Mouse (Mus musculus): ENCODE data around the gene Nwd2. TPM values are rescaled to one million over a fixed set of nuclear protein-coding genes. Genes with fewer than 3 reads are reported as not detected.

Gene Nwd2
- polyA plus RNA-seq (2015; fragmentation: Nextera tagmentation; extraction: Ambion mirVana) = 0.23 TPM in 2 replicates

GRCm38 (mm10) chr5:63649070-63649532 lies at the start of gene Nwd2:
TSS of gene Nwd2 (plus strand) at chr5:63649102.
- Histone ChIP-seq H3K4me2 (ENCODE audit: low read depth, low read length) (peak within 1 kb of the TSS; percentile 68), H3K36me3 (ENCODE audit: control insufficient read depth, insufficient read depth, low read length) (no peaks in the 10 kb centered on the region), H3K9ac (ENCODE audit: low read depth, low read length) (peak within 1 kb of the TSS; percentile 40; the same call in 1 of the 2 replicates), H3K9me3 (ENCODE audit: control insufficient read depth, low read length) (no peaks in the 10 kb centered on the region), H3K4me3 (ENCODE audit: low read length) (peak within 1 kb of the TSS; percentile 49), H3K27me3 (replicated peaks; ENCODE audit: control insufficient read depth, insufficient read depth, low read length) (peaks cover 31% of the 10 kb centered on the region), H3K4me1 (ENCODE audit: control insufficient read depth, insufficient read depth, low read length) (0 out of 2 replicates have a peak, but pooled peaks cover 3% of the 10 kb centered on the region), H3K27ac (ENCODE audit: low read length) (no peak within 1 kb of the TSS)
- ATAC-seq = no peak
- 2% methylated on average over 29 of the region's 29 CpGs for WGBS

GRCm38 (mm10) chr5:63607447-63607846 lies 41.5 kb upstream of the Nwd2 start:
- Histone ChIP-seq H3K4me1 (ENCODE audit: control insufficient read depth, insufficient read depth, low read length) (no peaks in the 10 kb centered on the region), H3K27ac (ENCODE audit: low read length) (no peak overlapping the region), H3K4me2 (ENCODE audit: low read depth, low read length) (no peak overlapping the region), H3K9ac (ENCODE audit: low read depth, low read length) (no peak overlapping the region), H3K4me3 (ENCODE audit: low read length) (no peak overlapping the region), H3K36me3 (ENCODE audit: control insufficient read depth, insufficient read depth, low read length) (no peaks in the 10 kb centered on the region), H3K27me3 (replicated peaks; ENCODE audit: control insufficient read depth, insufficient read depth, low read length) (no peaks in the 10 kb centered on the region), H3K9me3 (ENCODE audit: control insufficient read depth, low read length) (no peaks in the 10 kb centered on the region)
- WGBS = 71% methylated on average over 2 of the region's 2 CpGs
- no peak for ATAC-seq

GRCm38 (mm10) chr5:63616792-63617668 lies 31.9 kb upstream of the Nwd2 start:
- Histone ChIP-seq H3K9ac (ENCODE audit: low read depth, low read length) (no peak overlapping the region), H3K4me3 (ENCODE audit: low read length) (no peak overlapping the region), H3K4me1 (ENCODE audit: control insufficient read depth, insufficient read depth, low read length) (no peaks in the 10 kb centered on the region), H3K36me3 (ENCODE audit: control insufficient read depth, insufficient read depth, low read length) (no peaks in the 10 kb centered on the region), H3K9me3 (ENCODE audit: control insufficient read depth, low read length) (no peaks in the 10 kb centered on the region), H3K4me2 (ENCODE audit: low read depth, low read length) (no peak overlapping the region), H3K27ac (ENCODE audit: low read length) (no peak overlapping the region), H3K27me3 (replicated peaks; ENCODE audit: control insufficient read depth, insufficient read depth, low read length) (no peaks in the 10 kb centered on the region)
- no peak for ATAC-seq
- WGBS = 71% methylated on average over 3 of the region's 3 CpGs

- WGBS = 63% methylated on average over 3 of the region's 3 CpGs
- no peak overlapping the region for H3K27ac ChIP-seq (ENCODE audit: low read length)
- no peaks in the 10 kb centered on the region for H3K27me3 ChIP-seq (replicated peaks; ENCODE audit: control insufficient read depth, insufficient read depth, low read length)
- no peak for ATAC-seq
- no peak overlapping the region for H3K4me3 ChIP-seq (ENCODE audit: low read length)
- no peaks in the 10 kb centered on the region for H3K4me1 ChIP-seq (ENCODE audit: control insufficient read depth, insufficient read depth, low read length)
- no peak overlapping the region for H3K4me2 ChIP-seq (ENCODE audit: low read depth, low read length)
- no peak overlapping the region for H3K9ac ChIP-seq (ENCODE audit: low read depth, low read length)
- H3K36me3 ChIP-seq (ENCODE audit: control insufficient read depth, insufficient read depth, low read length) = no peaks in the 10 kb centered on the region
- H3K9me3 ChIP-seq (ENCODE audit: control insufficient read depth, low read length) = no peaks in the 10 kb centered on the region
Observed at GRCm38 (mm10) chr5:63624123-63624522, 24.8 kb upstream of the Nwd2 start.

GRCm38 (mm10) chr5:63627832-63628530 lies 20.9 kb upstream of the Nwd2 start:
- ATAC-seq = no peak
- WGBS = 93% methylated on average over 1 of the region's 1 CpGs
- no peak overlapping the region for H3K4me3 ChIP-seq (ENCODE audit: low read length)
- H3K4me1 ChIP-seq (ENCODE audit: control insufficient read depth, insufficient read depth, low read length) = no peaks in the 10 kb centered on the region
- H3K27me3 ChIP-seq (replicated peaks; ENCODE audit: control insufficient read depth, insufficient read depth, low read length) = no peaks in the 10 kb centered on the region
- H3K4me2 ChIP-seq (ENCODE audit: low read depth, low read length) = no peak overlapping the region
- H3K9me3 ChIP-seq (ENCODE audit: control insufficient read depth, low read length) = no peaks in the 10 kb centered on the region
- no peak overlapping the region for H3K9ac ChIP-seq (ENCODE audit: low read depth, low read length)
- no peak overlapping the region for H3K27ac ChIP-seq (ENCODE audit: low read length)
- no peaks in the 10 kb centered on the region for H3K36me3 ChIP-seq (ENCODE audit: control insufficient read depth, insufficient read depth, low read length)

- 60% methylated on average over 3 of the region's 3 CpGs for WGBS
- H3K36me3 ChIP-seq (ENCODE audit: control insufficient read depth, insufficient read depth, low read length) = no peaks in the 10 kb centered on the region
- no peak for ATAC-seq
- no peaks in the 10 kb centered on the region for H3K27me3 ChIP-seq (replicated peaks; ENCODE audit: control insufficient read depth, insufficient read depth, low read length)
- no peak overlapping the region for H3K9ac ChIP-seq (ENCODE audit: low read depth, low read length)
- H3K27ac ChIP-seq (ENCODE audit: low read length) = no peak overlapping the region
- no peaks in the 10 kb centered on the region for H3K9me3 ChIP-seq (ENCODE audit: control insufficient read depth, low read length)
- no peak overlapping the region for H3K4me3 ChIP-seq (ENCODE audit: low read length)
- no peaks in the 10 kb centered on the region for H3K4me1 ChIP-seq (ENCODE audit: control insufficient read depth, insufficient read depth, low read length)
- no peak overlapping the region for H3K4me2 ChIP-seq (ENCODE audit: low read depth, low read length)
Observed at GRCm38 (mm10) chr5:63628531-63628871, 20.4 kb upstream of the Nwd2 start.

GRCm38 (mm10) chr5:63634636-63635035 lies 14.3 kb upstream of the Nwd2 start:
- Histone ChIP-seq H3K36me3 (ENCODE audit: control insufficient read depth, insufficient read depth, low read length) (no peaks in the 10 kb centered on the region), H3K4me3 (ENCODE audit: low read length) (no peak overlapping the region), H3K9me3 (ENCODE audit: control insufficient read depth, low read length) (no peaks in the 10 kb centered on the region), H3K27me3 (replicated peaks; ENCODE audit: control insufficient read depth, insufficient read depth, low read length) (no peaks in the 10 kb centered on the region), H3K9ac (ENCODE audit: low read depth, low read length) (no peak overlapping the region), H3K4me2 (ENCODE audit: low read depth, low read length) (no peak overlapping the region), H3K4me1 (ENCODE audit: control insufficient read depth, insufficient read depth, low read length) (no peaks in the 10 kb centered on the region), H3K27ac (ENCODE audit: low read length) (no peak overlapping the region)
- 33% methylated on average over 2 of the region's 2 CpGs for WGBS
- no peak for ATAC-seq

GRCm38 (mm10) chr5:63648187-63648586 lies 715 bp upstream of the Nwd2 start:
- H3K4me3 ChIP-seq (ENCODE audit: low read length) = no peak overlapping the region
- 38% methylated on average over 2 of the region's 2 CpGs for WGBS
- H3K9ac ChIP-seq (ENCODE audit: low read depth, low read length) = no peak overlapping the region
- no peak for ATAC-seq
- no peak overlapping the region for H3K4me2 ChIP-seq (ENCODE audit: low read depth, low read length)
- 0 out of 2 replicates have a peak, but pooled peaks cover 3% of the 10 kb centered on the region for H3K4me1 ChIP-seq (ENCODE audit: control insufficient read depth, insufficient read depth, low read length)
- no peaks in the 10 kb centered on the region for H3K36me3 ChIP-seq (ENCODE audit: control insufficient read depth, insufficient read depth, low read length)
- H3K9me3 ChIP-seq (ENCODE audit: control insufficient read depth, low read length) = no peaks in the 10 kb centered on the region
- no peak overlapping the region for H3K27ac ChIP-seq (ENCODE audit: low read length)
- peaks cover 31% of the 10 kb centered on the region for H3K27me3 ChIP-seq (replicated peaks; ENCODE audit: control insufficient read depth, insufficient read depth, low read length)
